Mouse (Mus musculus) ovary, adult 18-20 months (tissue): Measurements from ENCODE around the gene Zfr.
"Not testable (repeated sequence)": the region's sequence is repeated elsewhere in the genome, so short reads cannot be mapped to it uniquely, and the experiment has no call there.

Experiments
- DNase-seq: peaks from one replicate; pipeline ENCODE4 v3.0.0; 2022; ENCODE audit warnings: low spot score, mixed read lengths

The Zfr gene

GRCm38 (mm10) chr15:12106430-12106829 is 11.2 kb upstream of the Zfr start:
- no peak for DNase-seq

GRCm38 (mm10) chr15:12108200-12108599 is 9.4 kb upstream of the Zfr start:
- no peak for DNase-seq

- not testable (repeated sequence) for DNase-seq
Observed at GRCm38 (mm10) chr15:12108922-12109321, 8.7 kb upstream of the Zfr start.

GRCm38 (mm10) chr15:12111232-12111631 is 6.4 kb upstream of the Zfr start:
- no peak for DNase-seq

- no peak for DNase-seq
Observed at GRCm38 (mm10) chr15:12113411-12113810, 4.2 kb upstream of the Zfr start.

GRCm38 (mm10) chr15:12114546-12114945 is 3.1 kb upstream of the Zfr start:
- DNase-seq = no peak

GRCm38 (mm10) chr15:12115722-12116230 is 1.9 kb upstream of the Zfr start:
- DNase-seq = no peak

- no peak for DNase-seq
Observed at GRCm38 (mm10) chr15:12118093-12118431, 431 bp downstream of the Zfr start.

- peak; percentile 44 for DNase-seq
Observed at GRCm38 (mm10) chr15:12118432-12119128, 949 bp downstream of the Zfr start.

GRCm38 (mm10) chr15:12119129-12119466 is 1.5 kb downstream of the Zfr start:
- no peak for DNase-seq

GRCm38 (mm10) chr15:12124913-12125312 is 7.3 kb downstream of the Zfr start:
- no peak for DNase-seq

GRCm38 (mm10) chr15:12130871-12131270 is 13.2 kb downstream of the Zfr start:
- not testable (repeated sequence) for DNase-seq

GRCm38 (mm10) chr15:12134546-12134945 is 16.9 kb downstream of the Zfr start:
- no peak for DNase-seq

GRCm38 (mm10) chr15:12135368-12135767 is 17.7 kb downstream of the Zfr start:
- no peak for DNase-seq

- DNase-seq = no peak
Observed at GRCm38 (mm10) chr15:12136371-12136770, 18.7 kb downstream of the Zfr start.

- DNase-seq = no peak
Observed at GRCm38 (mm10) chr15:12140985-12141729, 23.5 kb downstream of the Zfr start.

GRCm38 (mm10) chr15:12147423-12147822 is 29.8 kb downstream of the Zfr start:
- DNase-seq = no peak

- DNase-seq = no peak
Observed at GRCm38 (mm10) chr15:12149501-12149900, 31.9 kb downstream of the Zfr start.

GRCm38 (mm10) chr15:12153747-12154146 is 36.1 kb downstream of the Zfr start:
- DNase-seq = no peak

- DNase-seq = no peak
Observed at GRCm38 (mm10) chr15:12178126-12178525, 60.5 kb downstream of the Zfr start.

GRCm38 (mm10) chr15:12181181-12181805 is 63.7 kb downstream of the Zfr start:
- not testable (repeated sequence) for DNase-seq

GRCm38 (mm10) chr15:12193880-12194816 is 76.5 kb downstream of the Zfr start:
- DNase-seq = no peak
